Mouse (Mus musculus) liver, adult 2 months (tissue): ENCODE data around the gene Lca5.

Experiments used
- CTCF ChIP-seq: fragments of 200-500 bp; IDR thresholded peaks from 2 replicates; pipeline ENCODE4 v1.5.1; 2011; ENCODE audit warnings: low read depth, low read length, control low read depth
- POLR2A ChIP-seq: fragments of 200-500 bp; IDR thresholded peaks from 2 replicates; pipeline ENCODE4 v1.6.1; 2011; ENCODE audit warnings: low read length, control low read depth; ENCODE audit not compliant: insufficient read depth; ENCODE audit errors: extremely low read depth

GRCm38 (mm10) chr9:83355802-83356201 lies 85.1 kb downstream of the Lca5 start:
- TF ChIP-seq CTCF (no peak), POLR2A (no peak)
